Mouse (Mus musculus) stomach, embryonic 14.5 days (tissue): ENCODE results near the gene Insc. TPM values are rescaled to one million over a fixed set of nuclear protein-coding genes. Genes with fewer than 3 reads are reported as not detected.

Source experiments
- ATAC-seq: fragments of 200-750 bp; cut with Nextera tagmentation; 2 replicates; pipeline ENCODE4 v1.8.0; 2017; ENCODE audit warnings: low read depth, moderate TSS enrichment; ENCODE audit not compliant: insufficient number of reproducible peaks, insufficient read depth, low FRiP score
- H3K27ac ChIP-seq: fragments of 300-500 bp; sonication (generic); 2 replicates; pipeline ENCODE4 v1.5.1; 2014; ENCODE audit warnings: mild to moderate bottlenecking, low read length, moderate library complexity, mixed read lengths
- H3K27me3 ChIP-seq: fragments of 300-500 bp; sonication (generic); 2 replicates; pipeline ENCODE4 v1.6.1; 2014; ENCODE audit warnings: low read length, control low read depth, mixed read lengths; ENCODE audit not compliant: control insufficient read depth, insufficient read depth
- H3K36me3 ChIP-seq: fragments of 300-500 bp; sonication (generic); 2 replicates; pipeline ENCODE4 v1.6.1; 2014; ENCODE audit warnings: mild to moderate bottlenecking, control low read depth, low read length, moderate library complexity, mixed read lengths; ENCODE audit not compliant: control insufficient read depth, insufficient read depth
- H3K4me1 ChIP-seq: fragments of 300-500 bp; sonication (generic); 2 replicates; pipeline ENCODE4 v1.6.1; 2014; ENCODE audit warnings: low read length, control low read depth, mixed read lengths; ENCODE audit not compliant: control insufficient read depth, insufficient read depth
- H3K4me2 ChIP-seq: fragments of 300-500 bp; sonication (generic); replicated peaks from 2 replicates; pipeline ENCODE4 v1.6.1; 2014; ENCODE audit warnings: low read depth, low read length, control low read depth
- H3K4me3 ChIP-seq: fragments of 300-500 bp; sonication (generic); 2 replicates; pipeline ENCODE4 v1.5.1; 2014; ENCODE audit warnings: low read depth, low read length, control low read depth
- H3K9ac ChIP-seq: fragments of 300-500 bp; sonication (generic); replicated peaks from 2 replicates; pipeline ENCODE4 v1.6.1; 2014; ENCODE audit warnings: low read depth, mild to moderate bottlenecking, control low read depth, low read length, moderate library complexity, mixed read lengths
- H3K9me3 ChIP-seq: fragments of 300-500 bp; sonication (generic); 2 replicates; pipeline ENCODE4 v1.6.1; 2016; ENCODE audit warnings: low read depth, low read length, control low read depth; ENCODE audit not compliant: control insufficient read depth
- WGBS: fragments of 180-500 bp; shearing (Covaris S2); extraction: QIAGEN DNeasy Blood & Tissue Kit; methylation state at CpG from one replicate; pipeline ENCODE4 v1.1.7; 2014; 5-methylcytosine and 5-hydroxymethylcytosine counted together
- polyA plus RNA-seq: library from polyadenylated mRNA; unstranded; fragments of >200 nt; fragmentation: Nextera tagmentation; extraction: Ambion mirVana; gene quantifications from 2 replicates; pipeline ENCODE4 v1.2.1, GENCODE M21; 2014

The Insc gene
- polyA plus RNA-seq, 1 experiment from 2014 or later, result 18.1 TPM

DNA sequence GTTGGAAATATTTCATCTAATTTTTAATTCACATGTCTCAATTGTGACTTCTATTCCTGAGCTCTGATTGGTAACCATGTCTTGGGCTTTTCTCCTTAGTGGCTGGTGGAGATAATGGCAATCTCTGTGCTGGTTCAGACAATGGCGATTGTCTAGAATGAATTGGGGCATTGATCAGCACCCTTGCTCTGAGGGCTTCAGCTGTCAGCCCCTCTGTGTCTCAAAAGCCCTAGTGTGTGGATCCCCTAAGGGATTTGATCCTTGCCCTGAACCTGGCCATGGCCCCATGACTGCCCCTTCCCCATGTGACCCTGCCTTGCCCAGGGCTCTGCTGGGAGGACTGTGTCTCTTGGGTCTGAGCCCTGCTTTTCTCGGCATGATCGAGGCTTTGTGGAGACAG is 4.1 kb downstream of the Insc start:
- Histone ChIP-seq H3K27me3 (no peaks in the 10 kb centered on the region), H3K4me1 (peaks cover 21% of the 10 kb centered on the region; the same call in 1 of the 2 replicates), H3K27ac (peak overlapping the region; percentile 27; the same call in 1 of the 2 replicates), H3K36me3 (no peaks in the 10 kb centered on the region), H3K9me3 (no peaks in the 10 kb centered on the region), H3K9ac (no peak overlapping the region), H3K4me3 (no peak overlapping the region), H3K4me2 (no peak overlapping the region)
- 78% methylated on average over 3 of the region's 3 CpGs for WGBS
- 0 out of 2 replicates have a peak, but pooled peaks have one; percentile 16 for ATAC-seq

DNA sequence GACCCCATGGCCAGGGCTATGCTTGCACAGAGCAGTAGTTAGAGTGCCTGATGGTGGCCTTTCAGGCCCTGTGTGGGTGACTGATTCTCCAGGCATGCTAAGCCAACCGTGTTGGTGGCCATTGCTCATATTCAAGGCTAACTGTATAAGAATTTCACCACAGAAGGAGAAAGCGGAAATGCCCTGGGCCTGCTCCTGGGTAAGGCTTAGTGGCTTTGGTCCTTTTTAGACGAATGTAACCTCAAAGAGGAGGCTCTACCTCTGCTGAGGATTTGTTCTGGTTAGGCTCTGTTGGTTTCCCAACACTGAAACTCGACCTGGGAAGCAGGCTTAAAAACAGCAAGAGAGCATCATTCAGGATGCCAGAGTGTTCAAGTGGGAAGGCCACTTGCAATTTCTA is 4.7 kb downstream of the Insc start:
- no peak overlapping the region for H3K4me2 ChIP-seq
- no peaks in the 10 kb centered on the region for H3K36me3 ChIP-seq
- H3K27me3 ChIP-seq, result no peaks in the 10 kb centered on the region
- WGBS, result 70% methylated on average over 4 of the region's 4 CpGs
- no peaks in the 10 kb centered on the region for H3K9me3 ChIP-seq
- H3K4me3 ChIP-seq, result no peak overlapping the region
- no peak overlapping the region for H3K9ac ChIP-seq
- ATAC-seq, result no peak
- H3K27ac ChIP-seq, result peak overlapping the region; percentile 27; the same call in 1 of the 2 replicates
- peaks cover 21% of the 10 kb centered on the region; the same call in 1 of the 2 replicates for H3K4me1 ChIP-seq

DNA sequence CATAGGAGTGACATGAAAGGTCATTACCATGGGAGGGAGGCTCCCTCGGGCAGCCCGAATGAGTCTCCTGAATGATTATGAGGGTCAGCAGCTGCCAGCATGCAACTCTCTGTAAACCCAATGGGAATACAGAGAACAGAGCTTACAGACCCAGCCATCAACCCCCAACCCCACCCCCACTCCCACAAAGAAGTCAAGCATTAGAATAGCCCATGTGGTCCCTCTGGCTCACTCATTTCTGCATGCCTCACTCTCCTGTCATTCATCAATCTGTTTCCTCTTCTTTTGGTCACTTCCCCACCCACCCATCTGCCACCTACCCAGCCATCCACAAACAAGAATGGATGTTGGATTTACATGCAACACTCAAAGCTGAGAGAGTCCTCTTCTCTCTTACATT is 10.0 kb downstream of the Insc start:
- no peak overlapping the region for H3K9ac ChIP-seq

DNA sequence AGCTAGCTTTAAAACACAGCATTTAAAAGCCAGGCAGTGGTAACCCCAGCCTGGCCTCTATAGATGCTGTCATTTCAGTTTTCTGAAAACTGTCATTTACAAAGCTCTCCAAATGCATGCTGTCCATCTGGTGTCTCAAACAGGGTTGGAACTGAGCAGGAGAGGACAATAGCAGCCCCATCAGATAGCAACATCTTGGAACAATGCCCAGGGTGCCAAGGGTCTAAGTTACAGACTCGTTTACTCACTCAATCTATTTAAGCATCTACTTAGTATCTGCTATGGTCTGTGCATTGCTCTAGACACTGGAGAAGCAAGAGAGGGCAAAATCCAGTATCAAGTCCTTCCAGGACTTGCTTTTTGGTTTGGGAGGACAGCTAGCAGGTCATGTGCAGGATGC is 10.7 kb downstream of the Insc start:
- ATAC-seq, result no peak
- Histone ChIP-seq H3K36me3 (no peaks in the 10 kb centered on the region), H3K27me3 (no peaks in the 10 kb centered on the region), H3K4me1 (peaks cover 7% of the 10 kb centered on the region; the same call in 1 of the 2 replicates), H3K9ac (no peak overlapping the region), H3K27ac (no peak overlapping the region), H3K4me3 (no peak overlapping the region), H3K4me2 (no peak overlapping the region), H3K9me3 (no peaks in the 10 kb centered on the region)
- 40% methylated on average over 1 of the region's 1 CpGs for WGBS

More for the DNA sequence above, 10.0 kb downstream of the Insc start:
- Histone ChIP-seq H3K4me1 (peaks cover 7% of the 10 kb centered on the region; the same call in 1 of the 2 replicates), H3K4me2 (no peak overlapping the region), H3K36me3 (no peaks in the 10 kb centered on the region), H3K9me3 (no peaks in the 10 kb centered on the region), H3K27me3 (no peaks in the 10 kb centered on the region), H3K27ac (no peak overlapping the region), H3K4me3 (no peak overlapping the region)
- 60% methylated on average over 2 of the region's 2 CpGs for WGBS
- ATAC-seq, result no peak

DNA sequence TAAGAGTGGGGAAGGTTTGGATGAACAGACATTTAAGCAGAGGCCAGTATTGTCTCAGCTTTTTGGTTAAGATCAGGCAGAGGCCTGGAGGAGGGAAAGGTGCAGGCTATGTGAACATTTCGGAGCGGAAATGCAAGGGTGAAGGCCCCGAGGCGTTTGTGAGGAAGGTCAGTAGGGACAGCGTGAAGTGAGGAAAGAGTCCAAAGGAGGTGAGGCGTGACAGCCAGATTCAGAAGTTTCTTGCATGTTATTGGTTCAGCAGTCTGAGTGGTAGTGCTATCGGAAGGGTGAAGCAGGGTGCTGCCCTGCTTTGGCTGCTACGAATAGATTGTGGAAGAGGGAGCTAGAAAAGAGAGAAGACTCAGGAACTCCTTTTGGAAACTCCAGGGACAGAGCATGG is 11.1 kb downstream of the Insc start:
- Histone ChIP-seq H3K27me3 (no peaks in the 10 kb centered on the region), H3K9me3 (no peaks in the 10 kb centered on the region), H3K9ac (no peak overlapping the region), H3K36me3 (no peaks in the 10 kb centered on the region), H3K4me2 (no peak overlapping the region), H3K27ac (no peak overlapping the region), H3K4me1 (peaks cover 7% of the 10 kb centered on the region; the same call in 1 of the 2 replicates), H3K4me3 (no peak overlapping the region)
- 90% methylated on average over 8 of the region's 8 CpGs for WGBS
- no peak for ATAC-seq

DNA sequence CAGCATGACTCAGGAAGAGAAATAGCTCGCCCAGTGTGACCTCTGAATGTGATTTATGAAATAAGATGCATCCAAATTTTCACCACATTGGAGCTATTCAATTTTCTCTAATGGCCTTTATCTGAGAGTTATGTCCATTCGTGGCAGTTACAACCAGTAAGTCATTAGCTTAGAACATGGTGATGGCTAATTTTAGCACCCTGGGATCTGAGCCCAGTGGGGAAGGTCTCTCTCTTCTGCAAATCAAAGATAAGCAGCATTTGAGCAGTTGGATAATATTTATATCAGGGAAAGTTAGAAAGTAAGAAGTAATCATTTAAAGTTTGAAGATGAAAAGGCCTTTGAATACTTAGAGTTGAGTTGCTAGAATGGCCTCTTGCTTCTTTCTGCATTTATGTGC is 19.2 kb downstream of the Insc start:
- no peaks in the 10 kb centered on the region for H3K9me3 ChIP-seq
- H3K36me3 ChIP-seq, result no peaks in the 10 kb centered on the region
- WGBS, result 61% methylated on average over 2 of the region's 2 CpGs
- no peaks in the 10 kb centered on the region for H3K4me1 ChIP-seq
- H3K4me3 ChIP-seq, result no peak overlapping the region
- ATAC-seq, result no peak
- no peak overlapping the region for H3K4me2 ChIP-seq
- no peaks in the 10 kb centered on the region for H3K27me3 ChIP-seq
- H3K9ac ChIP-seq, result no peak overlapping the region
- no peak overlapping the region for H3K27ac ChIP-seq

DNA sequence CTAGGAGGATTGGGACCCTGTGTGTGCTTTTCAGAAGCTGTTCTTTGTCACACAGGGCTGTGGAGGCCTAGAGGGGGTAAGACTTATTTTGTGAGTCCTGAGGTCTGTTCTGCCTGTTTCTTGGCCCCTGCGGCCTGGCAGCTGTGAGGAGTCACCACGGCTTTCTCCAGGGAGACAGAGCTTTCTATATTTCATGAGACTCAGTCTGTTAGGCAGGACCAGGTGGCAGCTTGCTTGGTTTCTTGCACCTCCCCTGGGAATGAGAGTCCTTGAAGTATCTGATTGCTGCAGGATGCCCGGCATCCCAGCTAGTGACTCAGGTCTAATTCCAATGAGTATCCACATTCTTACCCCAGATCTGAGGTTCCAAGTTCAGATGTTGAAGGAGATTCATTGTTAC is 21.8 kb downstream of the Insc start:
- Histone ChIP-seq H3K36me3 (no peaks in the 10 kb centered on the region), H3K9me3 (no peaks in the 10 kb centered on the region), H3K9ac (no peak overlapping the region), H3K4me1 (no peaks in the 10 kb centered on the region), H3K4me3 (no peak overlapping the region), H3K27me3 (no peaks in the 10 kb centered on the region), H3K4me2 (no peak overlapping the region), H3K27ac (no peak overlapping the region)
- no peak for ATAC-seq
- WGBS, result 73% methylated on average over 3 of the region's 3 CpGs

DNA sequence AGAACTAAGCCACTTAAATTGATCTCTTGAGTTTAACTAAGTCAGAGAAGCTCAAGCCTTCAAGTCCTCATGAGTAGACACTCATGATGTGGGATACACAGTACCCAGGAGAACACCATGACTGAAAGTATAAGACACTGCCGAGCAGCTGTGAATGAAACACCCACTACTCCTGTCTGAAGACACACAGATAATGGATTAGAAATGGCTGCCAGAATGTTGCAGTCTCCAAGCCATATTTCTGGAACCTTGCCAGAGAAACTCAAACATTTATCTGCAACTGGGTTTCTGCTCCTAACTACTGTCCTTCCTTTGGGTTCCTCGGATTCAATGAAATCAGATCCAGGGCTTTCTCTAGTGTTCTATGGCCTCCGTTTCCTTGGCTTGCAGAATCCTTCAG is 23.0 kb downstream of the Insc start:
- no peak for ATAC-seq
- Histone ChIP-seq H3K27ac (no peak overlapping the region), H3K36me3 (no peaks in the 10 kb centered on the region), H3K27me3 (no peaks in the 10 kb centered on the region), H3K4me2 (no peak overlapping the region), H3K9me3 (no peaks in the 10 kb centered on the region), H3K4me3 (no peak overlapping the region), H3K9ac (no peak overlapping the region), H3K4me1 (no peaks in the 10 kb centered on the region)
- 66% methylated on average over 3 of the region's 3 CpGs for WGBS

DNA sequence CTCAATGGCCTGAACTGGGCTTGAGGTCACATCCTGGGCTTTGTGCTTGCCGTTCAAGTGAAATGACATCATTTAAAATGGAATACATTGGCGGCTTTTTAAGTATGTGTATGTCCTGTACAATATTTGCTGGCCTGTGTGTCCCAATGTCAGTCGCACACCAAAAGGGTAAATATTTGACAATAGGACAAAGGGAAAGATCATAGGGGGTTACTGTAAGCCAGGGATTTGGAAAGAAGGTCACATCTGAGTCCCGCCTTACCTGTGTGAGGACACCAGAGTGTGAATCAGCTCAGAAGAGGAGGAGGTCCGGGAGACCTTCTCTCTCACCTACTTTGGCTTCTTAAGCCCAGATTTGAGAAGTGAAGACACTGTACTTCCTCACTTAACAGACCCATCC is 25.0 kb downstream of the Insc start:
- no peak overlapping the region for H3K9ac ChIP-seq
- H3K27me3 ChIP-seq, result no peaks in the 10 kb centered on the region
- no peak for ATAC-seq
- no peaks in the 10 kb centered on the region for H3K4me1 ChIP-seq
- no peak overlapping the region for H3K27ac ChIP-seq
- WGBS, result 85% methylated on average over 5 of the region's 5 CpGs
- no peaks in the 10 kb centered on the region for H3K9me3 ChIP-seq
- H3K4me2 ChIP-seq, result no peak overlapping the region
- H3K36me3 ChIP-seq, result no peaks in the 10 kb centered on the region
- no peak overlapping the region for H3K4me3 ChIP-seq
